Mouse (Mus musculus) cerebellum, adult 2 months (tissue): ENCODE measurements around the gene Grm8.

ENCODE experiments used
- CTCF ChIP-seq: fragments of 200-500 bp; IDR thresholded peaks from 2 replicates; pipeline ENCODE4 v1.5.1; 2011; ENCODE audit warnings: low read depth, mild to moderate bottlenecking, control low read depth, low read length, moderate library complexity, borderline replicate concordance; ENCODE audit not compliant: insufficient read depth
- POLR2A ChIP-seq: fragments of 200-500 bp; IDR thresholded peaks from 2 replicates; pipeline ENCODE4 v1.6.1; 2011; ENCODE audit warnings: low read length, control low read depth, borderline replicate concordance; ENCODE audit not compliant: insufficient read depth

DNA sequence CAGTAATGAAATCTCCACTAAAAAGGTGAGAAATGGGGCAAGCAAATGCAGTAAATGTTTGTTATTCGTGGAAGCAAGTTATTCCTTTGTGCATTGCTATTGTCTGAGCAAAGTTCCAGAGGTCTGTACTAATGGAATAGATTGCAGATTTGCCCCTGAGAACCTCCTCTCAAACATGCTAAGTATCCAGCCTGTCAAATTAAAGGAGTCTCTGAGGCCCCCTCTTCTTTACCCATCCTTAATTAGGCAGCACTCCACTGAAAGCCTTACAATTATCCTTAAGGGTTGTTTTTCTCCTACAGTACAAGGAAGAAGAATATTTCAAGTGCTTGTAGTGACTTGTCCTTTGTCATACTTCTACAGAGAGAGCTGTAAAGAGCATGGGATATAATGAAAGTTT lies 617.4 kb downstream of the Grm8 start:
- no peak for TF ChIP-seq CTCF
- TF ChIP-seq POLR2A: no peak
